8 mouse cellular contexts compared by ENCODE assay signal in the genomic region with DNA sequence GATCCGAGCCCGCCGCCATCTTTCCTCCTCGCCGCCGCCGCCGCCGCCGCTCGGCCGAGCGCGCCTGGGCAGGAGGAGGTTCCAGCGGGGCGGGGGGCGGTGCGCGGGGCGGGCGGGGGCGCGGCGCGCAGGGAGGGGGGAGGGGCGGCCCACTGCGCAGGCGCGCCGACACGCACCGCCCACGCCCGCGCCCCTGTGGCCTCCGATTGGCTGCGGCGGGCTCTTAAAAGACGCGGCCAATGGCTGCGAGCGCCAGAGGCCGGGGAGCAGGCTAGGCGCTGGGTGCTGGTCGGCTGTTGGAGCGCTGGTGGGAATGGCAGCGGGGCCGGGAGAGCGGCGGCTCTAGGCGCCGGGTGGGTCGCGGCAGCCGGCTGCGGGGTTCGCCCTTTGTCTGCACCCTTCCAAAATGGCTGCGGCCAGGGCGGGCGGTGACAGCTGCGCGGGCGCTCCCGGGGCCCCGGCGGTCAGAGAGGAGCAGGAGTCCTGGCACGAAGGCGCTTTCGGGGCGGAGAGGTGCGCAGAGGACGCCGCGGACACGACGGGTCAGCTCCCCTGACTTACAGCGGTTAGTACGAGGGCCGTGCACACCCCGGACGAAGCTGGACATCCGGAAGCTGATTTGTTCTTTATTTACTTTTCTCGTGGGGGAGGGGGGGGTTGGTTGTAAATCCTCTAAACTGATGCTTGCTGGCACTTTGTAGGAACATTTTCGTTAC. TPM values are rescaled to one million over a fixed set of nuclear protein-coding genes. Genes with fewer than 3 reads are reported as not detected.
DNase-seq lines count a peak whose midpoint lies in the region; ATAC-seq lines count a peak whose summit lies in the region.

A gene (minus strand): TSS at position 19 of the 716 bp plus-strand sequence.

- H3K27ac ChIP-seq in hindbrain, embryonic 15.5 days (replicated peaks), result peak within 1 kb of the TSS; percentile 98

- H3K9me3 ChIP-seq in hindbrain, embryonic 15.5 days, result no peaks in the 10 kb centered on the region

- peak; percentile 95 for ATAC-seq in hindbrain, embryonic 15.5 days (ENCODE audit: low FRiP score, low read depth)

- H3K36me3 ChIP-seq in hindbrain, embryonic 15.5 days, result no peaks in the 10 kb centered on the region

- peak within 1 kb of the TSS; percentile 73 for H3K4me3 ChIP-seq in hindbrain, embryonic 15.5 days

- H3K27me3 ChIP-seq in hindbrain, embryonic 15.5 days, result no peaks in the 10 kb centered on the region

- under 1% methylated on average over 58 of the region's 84 CpGs for whole genome bisulfite sequencing in hindbrain, embryonic 15.5 days

- H3K4me1 ChIP-seq in hindbrain, embryonic 15.5 days (replicated peaks), result peaks cover 38% of the 10 kb centered on the region

- H3K4me2 ChIP-seq in hindbrain, embryonic 15.5 days, result peak within 1 kb of the TSS; percentile 99

- DNase-seq in T-cell, adult 2 months (ENCODE audit: low spot score), result peak; percentile 83
- DNase-seq in cerebellum, postnatal 25 days, result peak; percentile 96 to 98
- DNase-seq in frontal cortex, postnatal 36 days (ENCODE audit: low spot score in 2 of 2), result peak; percentile 86 to 90
- DNase-seq in left cerebral cortex, adult 18-20 months (ENCODE audit: low spot score in 2 of 2), result peak; percentile 88 to 90
- peak; percentile 92 to 93 for DNase-seq in lung, postnatal 4 days
- DNase-seq in retina, postnatal 1 day, result peak; percentile 94
- peak; percentile 74 to 86 for DNase-seq in urinary bladder, adult 18-20 months (ENCODE audit: low spot score in 2 of 2)

- H3K9ac ChIP-seq in hindbrain, embryonic 15.5 days, result peak within 1 kb of the TSS; percentile 93

RNA-seq across cellular contexts. Expression of the gene that starts here (rescaled TPM):
- polyA plus RNA-seq in hindbrain, embryonic 15.5 days (2015; fragmentation: Nextera tagmentation; extraction: Ambion mirVana), result 3.5 and 3.7 TPM in 2 replicates
- 10 to 100 TPM; 20.5 to 21.6 TPM for total RNA-seq in left cerebral cortex, adult 18-20 months (2021)

Comparison
In these comparisons a context has a peak if more than half of its experiments do, and no peak if none do; other contexts are left out.
1. Peak in every context shown above with its lines: DNase-seq, ATAC-seq, H3K4me3 ChIP-seq and H3K27ac ChIP-seq.